Mouse (Mus musculus): ENCODE data around the gene Olfr1348. TPM values are rescaled to one million over a fixed set of nuclear protein-coding genes. Genes with fewer than 3 reads are reported as not detected.

Olfr1348 gene
- polyA plus RNA-seq (2015; fragmentation: Nextera tagmentation; extraction: Ambion mirVana), result not detected in 2 replicates

DNA sequence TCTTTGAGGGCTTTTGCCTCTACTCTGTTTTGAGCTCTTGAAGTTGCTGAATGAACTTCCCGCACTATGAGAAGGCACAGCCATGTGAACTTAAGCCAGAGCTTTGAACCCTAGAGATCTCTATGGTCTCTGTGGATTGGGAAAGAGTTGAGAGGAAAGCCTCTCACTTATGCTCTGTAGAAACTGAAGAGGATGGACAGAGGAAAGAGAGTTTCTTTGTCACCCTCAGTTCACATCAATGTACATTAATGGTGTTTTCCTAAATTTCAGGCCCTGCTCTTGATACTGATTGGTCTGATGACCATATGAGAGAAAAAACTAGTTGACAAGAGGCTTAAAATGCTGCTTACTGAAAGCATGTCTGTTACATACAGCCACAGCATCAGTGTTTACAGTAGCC, at the start of gene Olfr1348:
Gene Olfr1348, minus strand, starts transcription at position 101 of the 400 bp plus-strand sequence.

DNA sequence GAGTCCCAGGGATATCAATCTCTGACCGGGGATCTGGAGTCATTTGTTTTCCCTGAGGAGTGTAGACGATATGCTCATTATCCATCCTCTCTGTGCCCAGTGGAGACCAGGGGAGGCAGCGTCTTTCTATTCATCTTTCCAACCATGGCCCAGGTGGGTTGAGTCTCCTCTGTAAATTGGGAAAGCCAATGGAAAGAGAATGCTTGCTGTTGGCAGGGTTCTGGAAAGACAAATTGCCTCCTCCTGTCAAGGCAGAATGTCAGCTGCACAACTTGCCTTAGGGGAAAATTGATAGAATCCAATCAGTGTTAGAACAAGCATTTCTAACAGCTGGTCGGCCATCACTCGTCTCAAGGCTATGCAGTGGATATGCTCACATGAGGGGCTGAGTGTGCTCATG, 14.3 kb upstream of the Olfr1348 start, which contains the start of gene Olfr1349:
Gene Olfr1349, minus strand, starts transcription at position 101 of the 400 bp plus-strand sequence.

DNA sequence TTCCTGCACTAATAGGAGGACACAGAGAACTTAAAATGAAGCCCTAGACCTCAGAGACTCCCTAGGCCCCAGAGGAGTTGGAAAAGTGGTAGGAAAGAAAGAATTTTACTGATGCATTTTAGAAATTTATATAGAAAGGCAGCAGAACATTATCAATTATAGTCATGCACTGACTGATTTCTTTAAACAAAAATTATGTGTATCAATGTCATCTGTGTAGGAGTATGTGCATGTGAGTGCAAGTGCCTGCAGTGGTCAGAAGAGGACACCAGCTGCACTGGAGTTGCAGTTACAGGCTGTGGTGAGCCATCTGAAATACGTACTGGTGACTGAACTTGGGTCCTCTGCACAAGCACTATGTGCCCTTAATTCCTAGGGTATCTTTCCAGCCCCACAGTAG, 8.9 kb downstream of the Olfr1348 start, which contains the start of gene Olfr1347:
Gene Olfr1347, minus strand, starts transcription at position 101 of the 400 bp plus-strand sequence.

DNA sequence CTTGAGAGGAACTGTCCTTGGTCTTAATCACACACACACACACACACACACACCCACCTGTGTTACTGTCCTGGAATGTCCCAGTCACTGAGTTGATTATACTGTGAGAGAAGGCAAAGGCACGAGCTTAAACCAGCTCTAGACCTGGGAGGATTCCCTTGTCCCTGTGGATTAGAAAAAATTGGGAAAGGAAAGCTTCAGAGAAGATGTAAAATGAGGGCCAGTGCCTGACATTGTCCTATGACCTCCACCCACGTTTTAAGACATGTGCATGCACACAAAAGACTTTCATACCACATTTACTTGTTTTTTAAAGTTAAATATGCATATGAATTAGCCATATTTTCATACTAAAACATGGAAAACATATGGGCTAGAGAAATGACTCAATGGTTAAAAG, 21.7 kb downstream of the Olfr1348 start, which contains the start of gene Olfr5:
Gene Olfr5, minus strand, starts transcription at position 101 of the 400 bp plus-strand sequence.

DNA sequence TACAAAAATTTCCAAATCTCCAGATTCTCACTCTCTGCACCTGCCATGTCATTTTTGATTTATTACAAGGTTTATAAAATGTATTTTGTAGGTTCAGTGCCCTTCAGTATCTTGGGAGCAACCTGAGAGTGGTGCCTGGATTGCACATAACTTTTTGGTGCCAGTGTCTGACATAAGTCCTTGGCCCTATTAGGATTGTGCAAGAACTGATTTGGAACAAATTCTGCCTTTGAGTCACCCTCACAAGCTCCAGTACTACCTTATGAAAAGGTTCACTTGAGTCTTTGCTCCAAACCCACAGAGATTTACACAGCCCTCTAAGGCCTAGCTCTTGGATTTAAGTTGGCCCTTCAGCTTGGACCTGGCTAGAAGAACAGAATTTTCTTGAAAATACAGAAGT, 41.6 kb downstream of the Olfr1348 start, which contains the start of gene Olfr1346:
Gene Olfr1346, plus strand, starts transcription at position 151 of the 400 bp plus-strand sequence.

DNA sequence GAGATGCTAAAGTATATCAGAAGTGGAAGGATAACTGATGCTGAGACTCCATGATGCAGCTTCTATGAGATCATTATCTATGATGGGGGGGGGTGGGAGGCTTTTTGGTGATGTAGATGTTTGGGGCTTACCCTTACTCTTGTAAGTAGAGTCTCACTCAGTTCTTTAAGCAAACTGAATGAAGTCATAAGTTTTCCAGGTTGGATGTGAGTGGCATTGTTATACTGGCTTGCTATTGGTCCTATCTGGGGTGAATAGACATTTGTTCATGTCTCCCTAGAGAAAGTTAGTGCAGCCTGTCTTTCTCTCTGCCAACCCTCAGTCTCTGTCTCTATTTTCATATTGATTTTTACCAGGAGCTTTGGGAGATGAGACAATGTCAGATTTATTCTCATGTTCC, 52.7 kb downstream of the Olfr1348 start, which contains the start of gene Olfr1336:
Gene Olfr1336, plus strand, starts transcription at position 301 of the 400 bp plus-strand sequence.

Other genes starting within 250 kb of the Olfr1348 start
- 3.9 and 4.1 TPM in 2 replicates for gene Zfp667, start 222.2 kb downstream of the Olfr1348 start, polyA plus RNA-seq (2015; fragmentation: Nextera tagmentation; extraction: Ambion mirVana)
- gene Zfp583, start 177.5 kb downstream of the Olfr1348 start, polyA plus RNA-seq (2015; fragmentation: Nextera tagmentation; extraction: Ambion mirVana), result 1.8 and 2.0 TPM in 2 replicates
- gene Gm3854, start 165.0 kb downstream of the Olfr1348 start, polyA plus RNA-seq (2015; fragmentation: Nextera tagmentation; extraction: Ambion mirVana), result 0.28 and 0.38 TPM in 2 replicates
- gene Zfp78, start 145.5 kb downstream of the Olfr1348 start, polyA plus RNA-seq (2015; fragmentation: Nextera tagmentation; extraction: Ambion mirVana), result 1.1 and 1.4 TPM in 2 replicates
- 1.4 and 1.5 TPM in 2 replicates for gene Zfp28, start 125.5 kb downstream of the Olfr1348 start, polyA plus RNA-seq (2015; fragmentation: Nextera tagmentation; extraction: Ambion mirVana)
- gene Smim17, start 110.0 kb downstream of the Olfr1348 start, polyA plus RNA-seq (2015; fragmentation: Nextera tagmentation; extraction: Ambion mirVana), result 0.21 TPM in 1 of 2 replicates, not detected in the other
- not detected in 2 replicates for gene Gm20715, start 98.5 kb downstream of the Olfr1348 start, polyA plus RNA-seq (2015; fragmentation: Nextera tagmentation; extraction: Ambion mirVana)
- gene Olfr1344, start 70.1 kb downstream of the Olfr1348 start, polyA plus RNA-seq (2015; fragmentation: Nextera tagmentation; extraction: Ambion mirVana), result not detected in 2 replicates
- gene Olfr1336, start 52.6 kb downstream of the Olfr1348 start, polyA plus RNA-seq (2015; fragmentation: Nextera tagmentation; extraction: Ambion mirVana), result not detected in 2 replicates
- gene Olfr1346, start 41.6 kb downstream of the Olfr1348 start, polyA plus RNA-seq (2015; fragmentation: Nextera tagmentation; extraction: Ambion mirVana), result not detected in 2 replicates
- not detected in 2 replicates for gene Olfr5, start 21.8 kb downstream of the Olfr1348 start, polyA plus RNA-seq (2015; fragmentation: Nextera tagmentation; extraction: Ambion mirVana)
- not detected in 2 replicates for gene Olfr1347, start 9.0 kb downstream of the Olfr1348 start, polyA plus RNA-seq (2015; fragmentation: Nextera tagmentation; extraction: Ambion mirVana)
- gene Olfr1349, start 14.2 kb upstream of the Olfr1348 start, polyA plus RNA-seq (2015; fragmentation: Nextera tagmentation; extraction: Ambion mirVana), result not detected in 2 replicates
- not detected in 2 replicates for gene Olfr1350, start 56.1 kb upstream of the Olfr1348 start, polyA plus RNA-seq (2015; fragmentation: Nextera tagmentation; extraction: Ambion mirVana)
- gene Zim1, start 187.7 kb upstream of the Olfr1348 start, polyA plus RNA-seq (2015; fragmentation: Nextera tagmentation; extraction: Ambion mirVana), result 1.1 and 1.2 TPM in 2 replicates
- 18.2 and 25.5 TPM in 2 replicates for gene Peg3, start 221.7 kb upstream of the Olfr1348 start, polyA plus RNA-seq (2015; fragmentation: Nextera tagmentation; extraction: Ambion mirVana)
- gene Usp29, start 221.8 kb upstream of the Olfr1348 start, polyA plus RNA-seq (2015; fragmentation: Nextera tagmentation; extraction: Ambion mirVana), result 0.24 and 0.30 TPM in 2 replicates

All from spleen, postnatal 0 days (tissue).